In the genomic region with DNA sequence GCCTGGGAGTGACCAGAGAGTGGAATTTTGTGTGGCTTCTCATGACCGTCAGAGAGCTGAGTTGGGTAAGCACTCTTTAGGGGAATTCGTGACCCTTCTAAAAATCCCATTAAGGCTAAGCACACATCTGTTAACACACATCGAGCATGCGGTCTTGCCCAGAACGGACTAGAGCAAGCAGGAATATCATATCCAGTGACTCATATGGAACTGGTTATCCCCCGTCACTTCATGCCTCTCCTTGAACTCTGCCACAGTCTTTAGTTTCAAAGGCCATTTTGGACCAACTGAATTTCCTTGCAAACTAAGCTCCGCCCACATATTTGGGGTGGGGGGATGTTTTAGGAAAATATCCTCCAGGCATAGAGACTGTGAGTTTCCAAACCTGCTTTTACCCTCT, we compare ENCODE assay signal across 17 mouse cellular contexts.
DNase-seq lines count a peak whose midpoint lies in the region; ATAC-seq and TF ChIP-seq lines count a peak whose summit lies in the region.
"Had no signal": no experiment of that assay in that cellular context is flagged by ENCODE, and none has a peak within 500 bp of the region (broad histone marks: within the 10 kb centered on the region; RNA-seq: fewer than 3 reads in every experiment).

No protein-coding gene starts in this region.

- peak; percentile 40 for DNase-seq in hindbrain, embryonic 10.5 days (ENCODE audit: low spot score)
- DNase-seq in hindbrain, postnatal 0 days (ENCODE audit: low spot score), result no peak
- peak; percentile 80 for DNase-seq in embryo, embryonic 10.5 days (ENCODE audit: low spot score)
- DNase-seq in mesoderm, embryonic 11.5 days (ENCODE audit: low read depth, low spot score), result peak; percentile 64
- no peak for DNase-seq in layer of hippocampus, adult 18-20 months (ENCODE audit: low spot score in 2 of 2)
- no peak for DNase-seq in gastrocnemius, adult 8-10 months (ENCODE audit: low spot score in 2 of 2)
- DNase-seq: B cell, adult 2 months; cerebellum, adult 8-10 months; gastrocnemius, postnatal 36 days; kidney, adult 18-20 months; kidney, postnatal 14 days; lung, postnatal 4 days; midbrain, embryonic 14.5 days; right cerebral cortex, postnatal 14 days had no signal

- peaks cover 14% of the 10 kb centered on the region; the same call in 1 of the 2 replicates for H3K4me1 ChIP-seq in hindbrain, embryonic 10.5 days (replicated peaks)
- H3K4me1 ChIP-seq in hindbrain, postnatal 0 days (ENCODE audit: insufficient read depth, low read length), result no peaks in the 10 kb centered on the region
- H3K4me1 ChIP-seq in embryonic facial prominence, embryonic 15.5 days, result peaks cover 30% of the 10 kb centered on the region

- H3K4me2 ChIP-seq in hindbrain, postnatal 0 days (ENCODE audit: low read depth, low read length), result no peak overlapping the region
- no peak overlapping the region for H3K4me2 ChIP-seq in embryonic facial prominence, embryonic 15.5 days (replicated peaks)
- H3K4me2 ChIP-seq: heart, embryonic 11.5 days had no signal

- no peak overlapping the region for H3K9ac ChIP-seq in hindbrain, postnatal 0 days (replicated peaks; ENCODE audit: low read length)
- no peak overlapping the region for H3K9ac ChIP-seq in embryonic facial prominence, embryonic 15.5 days

- H3K36me3 ChIP-seq in hindbrain, embryonic 10.5 days, result no peaks in the 10 kb centered on the region
- no peaks in the 10 kb centered on the region for H3K36me3 ChIP-seq in hindbrain, postnatal 0 days (ENCODE audit: insufficient read depth, low read length)
- no peaks in the 10 kb centered on the region for H3K36me3 ChIP-seq in embryonic facial prominence, embryonic 15.5 days

- peak overlapping the region; percentile 67 for H3K27ac ChIP-seq in hindbrain, embryonic 10.5 days
- H3K27ac ChIP-seq in hindbrain, postnatal 0 days, result no peak overlapping the region
- peak overlapping the region; percentile 84 for H3K27ac ChIP-seq in embryonic facial prominence, embryonic 15.5 days (replicated peaks)

- TF ChIP-seq CTCF in hindbrain, postnatal 0 days (IDR thresholded peaks at IDR 0.05; ENCODE audit: low read depth), result no peak

- WGBS in hindbrain, embryonic 10.5 days, result 66% methylated on average over 7 of the region's 7 CpGs
- 78% methylated on average over 7 of the region's 7 CpGs for WGBS in hindbrain, postnatal 0 days
- WGBS in embryonic facial prominence, embryonic 15.5 days, result 22% methylated on average over 7 of the region's 7 CpGs

- H3K27me3 ChIP-seq in hindbrain, embryonic 10.5 days (ENCODE audit: insufficient read depth, poor library complexity, severe bottlenecking), result no peaks in the 10 kb centered on the region
- no peaks in the 10 kb centered on the region for H3K27me3 ChIP-seq in hindbrain, postnatal 0 days (ENCODE audit: insufficient read depth, low read length)
- H3K27me3 ChIP-seq in embryonic facial prominence, embryonic 15.5 days, result no peaks in the 10 kb centered on the region

- H3K9me3 ChIP-seq in hindbrain, embryonic 10.5 days, result no peaks in the 10 kb centered on the region
- H3K9me3 ChIP-seq in hindbrain, postnatal 0 days (ENCODE audit: low read length), result no peaks in the 10 kb centered on the region
- H3K9me3 ChIP-seq in embryonic facial prominence, embryonic 15.5 days (replicated peaks), result no peaks in the 10 kb centered on the region

- no peak for ATAC-seq in hindbrain, postnatal 0 days
- peak; percentile 76 for ATAC-seq in embryonic facial prominence, embryonic 15.5 days (ENCODE audit: insufficient number of reproducible peaks, low FRiP score, low TSS enrichment, low read depth)
- ATAC-seq in erythroblast, adult 5-6 weeks (replicated peaks; ENCODE audit: low FRiP score, poor library complexity, severe bottlenecking), result no peak

- no peak overlapping the region for H3K4me3 ChIP-seq in hindbrain, embryonic 10.5 days
- H3K4me3 ChIP-seq in hindbrain, postnatal 0 days (ENCODE audit: low read length), result no peak overlapping the region
- H3K4me3 ChIP-seq in embryonic facial prominence, embryonic 15.5 days (replicated peaks), result no peak overlapping the region

Comparison
In these comparisons a context has a peak if more than half of its experiments do, and no peak if none do; other contexts are left out.
1. DNase-seq: peak in hindbrain, embryonic 10.5 days (single experiment), embryo, embryonic 10.5 days (single experiment) and mesoderm, embryonic 11.5 days (single experiment); none in hindbrain, postnatal 0 days (single experiment), layer of hippocampus, adult 18-20 months (0 of 2) and gastrocnemius, adult 8-10 months (0 of 2).